Mouse (Mus musculus) liver (tissue): Measurements from ENCODE around the gene Gm16253.

Experiments used
- DNase-seq: peaks from one replicate; pipeline ENCODE4 v3.0.0-alpha.2; 2020; ENCODE audit warnings: mixed read lengths

Gm16253 gene

DNA sequence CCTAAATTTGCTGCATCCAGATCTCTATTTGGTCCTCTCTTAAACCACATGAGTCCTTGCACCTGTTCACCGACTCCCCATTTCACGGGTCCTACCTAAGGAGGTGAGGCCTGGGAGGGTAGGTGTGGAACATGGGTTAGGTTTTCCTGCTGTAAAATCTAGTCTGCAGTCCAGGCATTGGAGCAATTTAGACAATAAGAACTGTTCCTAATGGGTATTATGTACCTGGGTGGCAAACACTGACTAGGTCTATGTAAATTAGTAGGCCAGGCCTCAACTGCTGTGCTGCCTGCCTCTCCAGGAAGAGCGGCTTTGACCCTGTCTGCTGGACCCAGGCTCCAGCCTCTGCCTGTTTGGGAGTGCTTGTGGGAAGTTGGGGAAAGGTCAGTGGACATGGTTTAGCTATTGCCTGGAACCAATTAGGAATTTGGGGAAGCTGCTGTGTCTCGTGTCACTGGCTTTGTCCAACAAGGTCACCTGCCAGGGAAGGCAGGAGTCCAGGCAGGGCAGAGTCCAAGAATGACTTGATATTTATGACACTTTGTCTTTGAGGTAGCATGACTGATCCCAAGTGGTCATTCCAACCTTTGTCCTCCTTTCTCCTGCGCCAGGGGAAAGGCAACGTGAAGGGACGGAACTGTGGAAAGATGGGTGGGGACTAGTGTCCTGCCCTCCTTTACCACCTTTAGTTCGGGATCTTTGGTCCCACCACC is 1.4 kb upstream of the Gm16253 start:
- DNase-seq, result no peak

DNA sequence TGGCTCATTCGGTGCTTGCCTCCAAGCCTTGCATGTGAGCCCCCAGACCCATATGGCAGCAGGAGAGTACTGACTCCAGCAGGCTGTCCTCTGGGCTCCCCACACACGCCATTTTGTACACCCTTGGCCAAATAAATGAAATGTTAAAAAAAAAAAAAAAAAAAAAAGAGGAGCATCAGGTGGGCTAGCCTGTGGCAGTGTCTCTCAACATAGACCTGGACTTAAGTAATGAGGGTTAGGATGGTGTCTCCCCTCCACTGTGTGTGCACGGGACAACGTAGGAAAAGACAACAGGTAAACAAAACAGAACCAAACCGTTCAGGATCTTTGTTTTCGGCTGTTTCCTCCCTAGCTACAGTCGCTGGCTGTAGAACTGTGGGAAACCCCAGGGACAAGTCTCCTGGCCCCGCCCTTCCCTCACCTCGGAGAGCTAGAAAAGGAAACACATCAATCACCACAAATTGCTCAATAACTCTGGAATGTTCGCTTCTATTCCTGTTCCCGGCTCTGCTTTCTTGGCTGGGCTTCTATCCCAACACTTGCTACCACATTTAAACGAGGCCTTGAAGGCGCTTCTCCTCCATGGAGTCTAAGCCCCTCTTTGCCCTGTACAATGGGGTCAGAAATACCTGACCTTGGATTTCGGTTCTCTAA is 652 bp upstream of the Gm16253 start:
- peak; percentile 50 for DNase-seq

DNA sequence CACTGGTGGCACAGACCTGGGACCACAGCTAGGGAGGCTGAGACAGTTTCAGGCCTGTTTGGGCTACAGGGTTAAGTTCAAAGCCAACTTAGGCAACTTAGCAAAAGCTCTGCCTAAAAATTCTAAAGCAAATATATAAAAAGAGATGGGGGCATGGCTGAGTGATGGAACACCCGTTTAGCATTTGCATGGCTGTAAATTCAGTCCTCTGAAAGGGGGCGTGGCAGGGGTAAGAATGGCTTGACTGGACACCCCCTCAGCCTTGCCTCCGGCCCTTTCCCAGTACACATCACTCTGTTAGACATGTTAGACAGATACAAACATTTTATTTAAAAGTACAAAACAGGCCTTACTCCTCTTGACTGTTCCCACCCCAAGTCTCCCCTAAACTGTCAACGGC is 782 bp downstream of the Gm16253 start:
- no peak for DNase-seq

GRCm38 (mm10) chr3:96578561-96579238 is 1.9 kb downstream of the Gm16253 start:
- DNase-seq, result no peak

DNA sequence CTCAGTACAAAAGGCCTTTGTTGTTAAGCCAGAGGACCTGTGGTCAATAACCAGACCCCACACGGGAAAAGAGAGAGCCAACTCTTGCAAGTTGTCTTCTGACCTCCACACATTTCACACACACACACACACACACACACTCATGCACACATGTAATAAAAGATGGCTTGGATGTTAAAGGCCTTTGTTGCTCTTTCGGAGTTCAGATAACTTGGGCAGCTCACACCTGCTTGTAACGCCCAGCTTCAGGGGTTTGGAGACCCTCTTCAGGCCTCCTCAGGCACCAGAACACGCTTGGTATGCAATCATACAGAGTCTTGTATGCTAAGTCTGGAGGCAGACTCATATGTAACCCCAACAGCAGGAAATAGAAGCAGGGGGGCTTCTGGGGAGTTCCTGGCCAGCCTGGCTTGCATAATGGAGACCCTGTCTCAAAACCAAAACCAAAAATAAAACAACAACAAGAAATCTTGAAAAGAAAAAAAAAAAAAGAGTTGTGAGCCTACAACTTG is 2.5 kb downstream of the Gm16253 start:
- no peak for DNase-seq

- peak; percentile 89 for DNase-seq
Measured at GRCm38 (mm10) chr3:96579885-96580454, 3.2 kb downstream of the Gm16253 start.

DNA sequence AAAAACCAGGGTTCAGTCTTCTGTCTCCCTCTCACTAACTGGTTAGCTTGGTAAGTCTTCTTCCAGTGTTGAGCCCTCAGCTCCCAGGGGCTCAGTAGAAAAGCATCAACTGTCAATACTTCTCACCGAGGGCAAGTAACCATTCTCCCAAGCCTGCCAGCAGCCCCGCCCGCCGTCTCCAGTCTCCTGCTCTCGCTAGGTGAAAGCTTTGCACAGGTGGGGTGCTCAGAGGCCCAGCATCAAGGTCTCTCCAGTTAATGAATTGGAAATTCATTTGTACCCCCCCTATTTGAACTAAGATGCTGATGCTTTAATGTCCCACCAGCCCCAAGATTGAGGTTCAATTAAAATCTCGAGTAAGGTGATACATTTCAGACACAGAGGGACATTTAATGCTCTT is 4.4 kb downstream of the Gm16253 start:
- DNase-seq, result no peak

DNA sequence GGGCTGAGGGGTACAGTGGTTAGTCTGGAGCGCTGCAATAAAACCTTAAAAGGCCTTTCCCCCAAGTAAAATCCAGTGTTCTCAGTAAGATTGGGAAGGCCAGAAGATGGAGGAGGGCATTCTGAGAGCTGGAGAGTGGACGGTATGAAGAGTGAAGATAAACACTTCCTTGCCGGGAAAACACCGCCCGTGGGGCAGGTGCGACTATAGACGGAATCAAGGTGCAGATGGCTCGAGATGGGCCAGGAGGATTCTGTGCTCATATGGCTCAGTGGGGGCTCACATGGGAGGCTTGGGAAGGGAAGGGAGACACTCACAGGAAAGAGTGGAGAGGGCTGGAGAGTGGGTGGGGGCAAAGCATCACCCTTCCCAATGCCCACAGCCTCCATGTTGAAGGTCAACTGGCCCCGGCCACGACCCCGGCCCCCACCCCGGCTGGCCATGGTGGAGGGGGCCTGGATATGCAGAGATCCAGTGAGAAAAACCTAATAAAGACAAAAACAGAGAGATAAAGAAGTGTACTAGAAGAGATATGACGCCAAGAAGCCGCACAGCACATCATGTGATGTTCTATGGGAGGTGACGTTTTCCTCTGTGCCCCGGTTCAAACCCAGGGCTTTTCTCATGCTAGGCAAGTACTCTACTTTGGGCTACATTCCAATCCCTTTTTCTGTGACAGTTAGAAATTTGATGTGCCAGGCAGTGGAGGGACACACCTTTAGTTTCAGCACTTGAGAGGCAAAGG is 5.2 kb downstream of the Gm16253 start:
- DNase-seq, result no peak

DNA sequence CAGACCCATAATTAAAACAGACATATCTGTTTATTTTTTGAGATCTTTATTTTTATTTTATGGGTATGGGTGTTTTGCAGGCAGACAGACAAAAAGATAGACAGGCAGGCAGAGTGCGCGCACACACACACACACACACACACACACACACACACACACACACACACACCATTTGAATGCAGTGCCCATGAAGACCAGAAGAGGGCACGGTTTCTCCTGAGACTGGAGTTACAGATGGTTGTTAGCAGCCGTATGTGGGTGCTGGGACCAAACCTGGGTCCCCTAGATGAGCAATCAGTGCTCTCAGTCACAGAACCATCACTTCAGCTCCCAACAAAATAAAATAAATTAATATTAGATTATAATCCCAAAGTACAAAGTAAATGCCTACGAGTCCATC is 6.6 kb downstream of the Gm16253 start:
- no peak for DNase-seq

- no peak for DNase-seq
Measured at GRCm38 (mm10) chr3:96590657-96591056, 13.9 kb downstream of the Gm16253 start.

- peak; percentile 26 for DNase-seq
Measured at GRCm38 (mm10) chr3:96593374-96593773, 16.6 kb downstream of the Gm16253 start.

DNA sequence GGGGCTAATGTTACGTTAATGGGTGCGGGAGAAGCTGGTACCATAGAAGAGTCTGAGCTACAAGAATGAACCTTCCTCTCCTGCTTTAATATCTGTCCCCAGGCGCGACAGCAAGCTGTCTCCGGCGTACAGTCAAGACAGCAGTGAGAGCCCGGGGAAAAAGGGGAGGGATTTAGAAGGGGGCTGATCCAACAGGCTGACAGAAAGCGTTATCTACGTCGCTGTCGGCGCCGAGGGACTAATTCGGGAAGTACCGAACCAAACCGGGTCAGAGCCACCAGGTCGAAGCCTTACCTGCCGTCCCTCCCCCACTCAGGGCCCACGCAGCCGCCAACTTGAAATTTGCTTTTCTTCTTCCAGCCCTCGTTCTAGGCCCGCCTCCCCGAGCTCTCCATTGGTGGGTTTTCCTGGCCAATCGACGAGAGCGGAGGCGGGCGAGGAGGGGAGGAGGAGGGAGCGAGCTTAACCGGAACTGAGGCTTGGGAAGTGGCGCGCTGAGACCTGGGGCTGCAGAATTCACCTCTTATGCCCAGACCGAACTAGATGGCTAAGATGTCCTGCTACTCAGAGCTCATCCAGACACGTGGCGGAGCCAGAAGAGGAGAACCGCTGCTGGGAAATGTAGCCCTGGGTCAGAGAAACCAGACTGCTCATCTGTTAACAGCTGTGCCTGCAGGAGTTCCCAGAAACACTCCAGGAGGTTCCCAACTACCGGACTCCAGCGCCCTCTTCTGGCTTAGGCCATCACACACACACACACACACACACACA is 17.2 kb downstream of the Gm16253 start, which contains the start of gene Polr3gl:
Gene Polr3gl, minus strand, starts transcription at position 392 of the 771 bp plus-strand sequence.
- DNase-seq, result peak; percentile 94

DNA sequence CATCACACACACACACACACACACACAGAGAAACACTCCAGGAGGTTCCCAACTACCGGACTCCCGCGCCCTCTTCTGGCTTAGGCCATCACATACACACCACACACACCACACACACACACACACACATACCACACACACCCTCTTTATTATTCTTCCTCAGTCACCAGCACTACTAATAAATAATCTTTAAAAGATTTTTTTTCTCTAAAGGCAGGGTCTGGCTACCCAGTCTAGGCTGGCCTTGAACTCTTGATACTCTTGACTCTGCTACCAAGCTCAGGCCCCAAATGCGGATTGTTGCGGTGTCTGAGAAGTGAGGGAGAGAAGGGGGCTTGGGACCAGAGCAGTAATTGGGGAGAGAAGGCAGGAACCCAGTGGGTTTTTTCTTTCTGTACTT is 18.1 kb downstream of the Gm16253 start:
- DNase-seq, result no peak

DNA sequence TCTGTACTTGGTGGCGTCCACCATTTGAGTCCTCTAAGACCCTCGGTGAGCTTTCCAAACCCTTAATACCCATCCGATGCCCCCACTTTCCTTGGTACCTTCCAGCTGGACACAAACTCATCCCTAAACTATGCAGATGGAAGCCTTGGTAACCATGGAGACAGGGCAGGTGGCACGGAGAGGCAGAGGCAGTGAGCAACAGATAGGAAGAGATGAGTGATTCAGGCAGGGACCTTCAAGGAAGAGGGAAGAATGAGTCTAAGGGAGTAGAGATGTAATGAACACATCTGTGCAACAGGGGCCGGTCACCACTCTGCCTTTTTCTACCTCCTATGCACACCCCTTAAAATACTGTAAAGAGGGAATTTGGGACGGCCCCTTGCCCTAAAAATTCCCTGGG is 18.9 kb downstream of the Gm16253 start:
- DNase-seq, result no peak

GRCm38 (mm10) chr3:96596228-96596707 is 19.5 kb downstream of the Gm16253 start, which contains the start of gene Ankrd34a:
Gene Ankrd34a (plus strand): TSS chr3:96596636.
- DNase-seq, result peak; percentile 34

- no peak for DNase-seq
Measured at GRCm38 (mm10) chr3:96596855-96597254, 20.1 kb downstream of the Gm16253 start.

- DNase-seq, result no peak
Measured at GRCm38 (mm10) chr3:96597435-96597891, 20.7 kb downstream of the Gm16253 start.

DNA sequence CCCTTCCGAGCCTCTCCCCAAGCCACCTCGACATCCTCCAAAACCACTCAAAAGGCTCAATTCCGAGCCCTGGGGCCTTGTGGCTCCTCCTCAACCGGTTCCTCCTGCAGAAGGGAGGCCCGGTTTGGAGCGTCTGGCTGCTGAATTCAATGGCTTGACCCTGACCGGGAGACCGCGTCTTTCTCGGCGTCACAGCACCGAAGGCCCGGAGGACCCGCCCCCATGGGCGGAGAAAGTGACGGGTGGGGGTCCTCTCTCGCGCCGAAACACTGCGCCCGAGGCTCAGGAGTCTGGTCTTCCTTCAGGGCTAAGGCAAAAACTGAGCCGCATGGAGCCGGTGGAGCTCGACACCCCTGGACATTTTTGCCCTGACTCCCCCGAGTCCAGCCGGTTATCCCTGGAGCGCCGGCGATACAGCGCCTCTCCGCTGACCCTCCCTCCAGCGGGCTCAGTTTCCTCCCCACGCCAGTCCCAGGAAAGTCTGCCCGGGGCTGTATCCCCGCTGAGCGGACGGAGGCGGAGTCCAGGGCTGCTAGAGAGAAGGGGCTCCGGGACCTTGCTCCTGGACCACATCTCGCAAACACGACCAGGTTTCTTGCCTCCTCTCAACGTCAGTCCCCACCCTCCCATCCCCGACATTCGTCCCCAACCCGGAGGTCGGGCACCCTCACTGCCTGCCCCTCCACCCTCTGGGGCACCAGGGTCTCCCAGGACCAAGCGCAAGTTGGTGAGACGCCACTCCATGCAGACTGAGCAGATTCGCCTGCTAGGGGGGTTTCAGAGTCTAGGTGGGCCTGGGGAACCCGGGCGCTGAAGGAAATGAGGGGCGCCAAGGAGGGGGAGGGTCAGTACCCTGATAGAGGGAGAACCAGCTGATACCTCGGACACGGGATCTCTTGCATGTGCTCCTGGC is 21.6 kb downstream of the Gm16253 start:
- peak; percentile 53 for DNase-seq

GRCm38 (mm10) chr3:96599069-96599393 is 22.2 kb downstream of the Gm16253 start:
- DNase-seq, result no peak

DNA sequence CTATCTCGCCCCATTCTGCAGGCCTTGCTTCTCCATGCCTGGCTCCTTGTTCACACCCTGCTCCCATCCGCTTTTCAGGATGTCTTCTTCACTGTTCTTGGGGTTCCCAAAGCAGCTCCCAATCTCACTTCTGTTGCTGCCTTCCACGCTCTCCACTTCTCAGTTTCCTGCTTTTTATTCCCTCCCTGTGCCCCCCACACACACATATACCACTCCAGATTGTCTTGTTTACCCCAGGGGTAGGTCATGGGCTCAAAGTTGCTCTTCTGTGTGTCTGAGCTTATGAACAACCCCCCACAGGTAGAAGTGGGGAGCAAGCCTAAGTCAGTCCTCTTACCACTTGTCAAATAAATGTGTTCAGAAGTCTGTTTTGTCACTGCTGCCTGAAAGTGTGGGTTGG is 22.6 kb downstream of the Gm16253 start:
- DNase-seq, result no peak
